19 mouse cellular contexts compared by ENCODE assay signal in genomic region chr5:106066706-106067105, GRCm38 (mm10).
A peak's percentile ranks its signal among the peaks of the same experiment; 100 is the strongest.
DNase-seq lines count a peak whose midpoint lies in the region; ATAC-seq lines count a peak whose summit lies in the region.
"Had no signal": no experiment of that assay in that cellular context is flagged by ENCODE, and none has a peak within 500 bp of the region (broad histone marks: within the 10 kb centered on the region; RNA-seq: fewer than 3 reads in every experiment).

No protein-coding gene starts in this region.

- peak; percentile 58; the same call in 1 of the 2 replicates for ATAC-seq in forebrain, embryonic 14.5 days
- no peak for ATAC-seq in midbrain, embryonic 11.5 days (ENCODE audit: low FRiP score)

- peak; percentile 7 for DNase-seq in forebrain, embryonic 14.5 days (ENCODE audit: low spot score)
- no peak for DNase-seq in forebrain, embryonic 10.5 days (ENCODE audit: extremely low spot score, low spot score)
- peak; percentile 74 for DNase-seq in midbrain, embryonic 11.5 days (ENCODE audit: low spot score, missing footprints)
- DNase-seq in midbrain, embryonic 10.5 days (ENCODE audit: low spot score): no peak
- peak; percentile 14 for DNase-seq in ZHBTc4 (ENCODE audit: low read depth, low spot score)
- no peak for DNase-seq in ovary, postnatal 36 days (ENCODE audit: low spot score)
- DNase-seq: adrenal gland, adult 2 months; adrenal gland, postnatal 10 days; adrenal gland, postnatal 25 days; cerebellum, adult 11 months; cerebellum, adult 18-20 months; cerebellum, adult 8-10 months; cerebellum, adult 9-11 months; cerebellum, postnatal 14 days; cerebellum, postnatal 36 days; embryo, embryonic 11 days had no signal

- H3K9me3 ChIP-seq in forebrain, embryonic 14.5 days (replicated peaks; ENCODE audit: control insufficient read depth, low read length): peaks cover 4% of the 10 kb centered on the region; the same call in 1 of the 2 replicates
- H3K9me3 ChIP-seq in forebrain, embryonic 10.5 days: peaks cover 12% of the 10 kb centered on the region
- H3K9me3 ChIP-seq in midbrain, embryonic 11.5 days (ENCODE audit: control insufficient read depth, low read length): no peaks in the 10 kb centered on the region; the same call in 1 of the 2 replicates
- 0 out of 2 replicates have a peak, but pooled peaks cover 8% of the 10 kb centered on the region for H3K9me3 ChIP-seq in midbrain, embryonic 10.5 days (replicated peaks)
- H3K9me3 ChIP-seq: embryonic facial prominence, embryonic 15.5 days had no signal

- H3K27ac ChIP-seq in forebrain, embryonic 14.5 days (ENCODE audit: low read depth, low read length): no peak overlapping the region
- no peak overlapping the region for H3K27ac ChIP-seq in forebrain, embryonic 10.5 days
- no peak overlapping the region for H3K27ac ChIP-seq in midbrain, embryonic 11.5 days (ENCODE audit: low read depth, low read length)
- no peak overlapping the region for H3K27ac ChIP-seq in midbrain, embryonic 10.5 days (replicated peaks)
- H3K27ac ChIP-seq: embryonic facial prominence, embryonic 13.5 days; embryonic facial prominence, embryonic 15.5 days had no signal

- no peak overlapping the region for H3K9ac ChIP-seq in forebrain, embryonic 14.5 days (ENCODE audit: low read length)
- no peak overlapping the region for H3K9ac ChIP-seq in midbrain, embryonic 11.5 days (ENCODE audit: low read length)
- H3K9ac ChIP-seq: embryonic facial prominence, embryonic 13.5 days; embryonic facial prominence, embryonic 15.5 days had no signal

- H3K4me1 ChIP-seq in forebrain, embryonic 14.5 days (ENCODE audit: control insufficient read depth, insufficient read depth, low read length): no peaks in the 10 kb centered on the region
- H3K4me1 ChIP-seq in forebrain, embryonic 10.5 days: 0 out of 2 replicates have a peak, but pooled peaks cover 9% of the 10 kb centered on the region
- no peaks in the 10 kb centered on the region for H3K4me1 ChIP-seq in midbrain, embryonic 11.5 days (ENCODE audit: control insufficient read depth, insufficient read depth, low read length)
- no peaks in the 10 kb centered on the region for H3K4me1 ChIP-seq in midbrain, embryonic 10.5 days
- H3K4me1 ChIP-seq: embryonic facial prominence, embryonic 13.5 days; embryonic facial prominence, embryonic 15.5 days had no signal

- H3K4me3 ChIP-seq in forebrain, embryonic 14.5 days (ENCODE audit: low read depth, low read length): no peak overlapping the region
- H3K4me3 ChIP-seq in forebrain, embryonic 10.5 days: no peak overlapping the region
- no peak overlapping the region for H3K4me3 ChIP-seq in midbrain, embryonic 11.5 days (ENCODE audit: low read depth, low read length)
- H3K4me3 ChIP-seq in midbrain, embryonic 10.5 days: no peak overlapping the region
- H3K4me3 ChIP-seq: embryonic facial prominence, embryonic 13.5 days; embryonic facial prominence, embryonic 15.5 days; erythroblast, embryonic 14.5 days had no signal

- H3K27me3 ChIP-seq in forebrain, embryonic 14.5 days (replicated peaks; ENCODE audit: control insufficient read depth, insufficient read depth, low read length): no peaks in the 10 kb centered on the region
- H3K27me3 ChIP-seq in forebrain, embryonic 10.5 days (ENCODE audit: poor library complexity, severe bottlenecking): no peaks in the 10 kb centered on the region
- H3K27me3 ChIP-seq in midbrain, embryonic 11.5 days (ENCODE audit: control insufficient read depth, insufficient read depth, low read length): no peaks in the 10 kb centered on the region
- no peaks in the 10 kb centered on the region for H3K27me3 ChIP-seq in midbrain, embryonic 10.5 days (ENCODE audit: low read depth, poor library complexity, severe bottlenecking)
- H3K27me3 ChIP-seq: embryonic facial prominence, embryonic 13.5 days; embryonic facial prominence, embryonic 15.5 days had no signal

- H3K4me2 ChIP-seq in forebrain, embryonic 14.5 days (ENCODE audit: low read length): no peak overlapping the region
- no peak overlapping the region for H3K4me2 ChIP-seq in midbrain, embryonic 11.5 days
- H3K4me2 ChIP-seq: embryonic facial prominence, embryonic 13.5 days; embryonic facial prominence, embryonic 15.5 days had no signal

- H3K36me3 ChIP-seq in forebrain, embryonic 14.5 days (ENCODE audit: control insufficient read depth, insufficient read depth, low read length): no peaks in the 10 kb centered on the region
- H3K36me3 ChIP-seq in forebrain, embryonic 10.5 days (replicated peaks): no peaks in the 10 kb centered on the region
- no peaks in the 10 kb centered on the region for H3K36me3 ChIP-seq in midbrain, embryonic 11.5 days (ENCODE audit: control insufficient read depth, insufficient read depth, low read length)
- H3K36me3 ChIP-seq in midbrain, embryonic 10.5 days: no peaks in the 10 kb centered on the region
- H3K36me3 ChIP-seq: embryonic facial prominence, embryonic 13.5 days; embryonic facial prominence, embryonic 15.5 days had no signal

Comparison
In these comparisons a context has a peak if more than half of its experiments do, and no peak if none do; other contexts are left out.
1. DNase-seq: peak in forebrain, embryonic 14.5 days (single experiment), midbrain, embryonic 11.5 days (single experiment) and ZHBTc4 (single experiment); none in forebrain, embryonic 10.5 days (single experiment), midbrain, embryonic 10.5 days (single experiment) and ovary, postnatal 36 days (single experiment).